Mouse (Mus musculus): ENCODE results near the gene Dlk1.

Dlk1 gene

GRCm38 (mm10) chr12:109491701-109492100, 39.1 kb downstream of the Dlk1 start:
- peak; percentile 69 for DNase-seq

GRCm38 (mm10) chr12:109493381-109493780, 40.8 kb downstream of the Dlk1 start:
- DNase-seq: peak; percentile 22

- no peak for DNase-seq
Observed at GRCm38 (mm10) chr12:109495016-109495644, 42.5 kb downstream of the Dlk1 start.

GRCm38 (mm10) chr12:109496397-109496796, 43.8 kb downstream of the Dlk1 start:
- DNase-seq: no peak

- DNase-seq: no peak
Observed at GRCm38 (mm10) chr12:109500992-109501391, 48.4 kb downstream of the Dlk1 start.

- DNase-seq: no peak
Observed at GRCm38 (mm10) chr12:109502360-109503040, 49.9 kb downstream of the Dlk1 start.

- DNase-seq: no peak
Observed at GRCm38 (mm10) chr12:109507693-109508092, 55.1 kb downstream of the Dlk1 start.

GRCm38 (mm10) chr12:109508495-109509454, 56.2 kb downstream of the Dlk1 start:
- DNase-seq: no peak

- DNase-seq: no peak
Observed at GRCm38 (mm10) chr12:109509531-109510137, 57.0 kb downstream of the Dlk1 start.

GRCm38 (mm10) chr12:109510247-109510646, 57.6 kb downstream of the Dlk1 start:
- DNase-seq: no peak

- DNase-seq: no peak
Observed at GRCm38 (mm10) chr12:109511456-109511855, 58.8 kb downstream of the Dlk1 start.

- no peak for DNase-seq
Observed at GRCm38 (mm10) chr12:109512151-109512907, 59.7 kb downstream of the Dlk1 start.
